Mouse (Mus musculus) limb, embryonic 13.5 days (tissue): ENCODE data around the gene Dnm3. TPM values are rescaled to one million over a fixed set of nuclear protein-coding genes. Genes with fewer than 3 reads are reported as not detected.

ENCODE experiments used
- ATAC-seq: fragments of 200-750 bp; cut with Nextera tagmentation; 2 replicates; pipeline ENCODE4 v1.8.0; 2017; ENCODE audit warnings: low read depth, moderate number of reproducible peaks, moderate TSS enrichment; ENCODE audit not compliant: low FRiP score
- H3K27ac ChIP-seq: fragments of 300-500 bp; sonication (generic); 2 replicates; pipeline ENCODE4 v1.5.1; 2015; ENCODE audit warnings: inconsistent platforms, mild to moderate bottlenecking, moderate library complexity
- H3K27me3 ChIP-seq: fragments of 300-500 bp; sonication (generic); 2 replicates; pipeline ENCODE4 v1.6.1; 2015; ENCODE audit warnings: mild to moderate bottlenecking, inconsistent platforms
- H3K36me3 ChIP-seq: fragments of 300-500 bp; sonication (generic); 2 replicates; pipeline ENCODE4 v1.6.1; 2015; ENCODE audit warnings: inconsistent platforms, mild to moderate bottlenecking, moderate library complexity
- H3K4me1 ChIP-seq: fragments of 300-500 bp; sonication (generic); 2 replicates; pipeline ENCODE4 v1.6.1; 2015; ENCODE audit warnings: inconsistent platforms
- H3K4me2 ChIP-seq: fragments of 300-500 bp; sonication (generic); replicated peaks from 2 replicates; pipeline ENCODE4 v1.6.1; 2015; ENCODE audit warnings: inconsistent platforms, mild to moderate bottlenecking, moderate library complexity
- H3K4me3 ChIP-seq: fragments of 300-500 bp; sonication (generic); 2 replicates; pipeline ENCODE4 v1.5.1; 2015; ENCODE audit warnings: moderate library complexity, mild to moderate bottlenecking, inconsistent platforms
- H3K9ac ChIP-seq: fragments of 300-500 bp; sonication (generic); 2 replicates; pipeline ENCODE4 v1.6.1; 2015; ENCODE audit warnings: mild to moderate bottlenecking, inconsistent platforms
- H3K9me3 ChIP-seq: fragments of 300-500 bp; sonication (generic); 2 replicates; pipeline ENCODE4 v1.6.1; 2016; ENCODE audit warnings: inconsistent platforms
- WGBS: fragments of 180-500 bp; shearing (Covaris S2); methylation state at CpG from one replicate; pipeline ENCODE4 v1.1.7; 2015; 5-methylcytosine and 5-hydroxymethylcytosine counted together
- polyA plus RNA-seq: library from polyadenylated mRNA; unstranded; fragments of >200 nt; fragmentation: Nextera tagmentation; extraction: Ambion mirVana; gene quantifications from 2 replicates; pipeline ENCODE4 v1.2.1, GENCODE M21; 2015

The Dnm3 gene
- polyA plus RNA-seq: 28.0 and 32.3 TPM in 2 replicates

DNA sequence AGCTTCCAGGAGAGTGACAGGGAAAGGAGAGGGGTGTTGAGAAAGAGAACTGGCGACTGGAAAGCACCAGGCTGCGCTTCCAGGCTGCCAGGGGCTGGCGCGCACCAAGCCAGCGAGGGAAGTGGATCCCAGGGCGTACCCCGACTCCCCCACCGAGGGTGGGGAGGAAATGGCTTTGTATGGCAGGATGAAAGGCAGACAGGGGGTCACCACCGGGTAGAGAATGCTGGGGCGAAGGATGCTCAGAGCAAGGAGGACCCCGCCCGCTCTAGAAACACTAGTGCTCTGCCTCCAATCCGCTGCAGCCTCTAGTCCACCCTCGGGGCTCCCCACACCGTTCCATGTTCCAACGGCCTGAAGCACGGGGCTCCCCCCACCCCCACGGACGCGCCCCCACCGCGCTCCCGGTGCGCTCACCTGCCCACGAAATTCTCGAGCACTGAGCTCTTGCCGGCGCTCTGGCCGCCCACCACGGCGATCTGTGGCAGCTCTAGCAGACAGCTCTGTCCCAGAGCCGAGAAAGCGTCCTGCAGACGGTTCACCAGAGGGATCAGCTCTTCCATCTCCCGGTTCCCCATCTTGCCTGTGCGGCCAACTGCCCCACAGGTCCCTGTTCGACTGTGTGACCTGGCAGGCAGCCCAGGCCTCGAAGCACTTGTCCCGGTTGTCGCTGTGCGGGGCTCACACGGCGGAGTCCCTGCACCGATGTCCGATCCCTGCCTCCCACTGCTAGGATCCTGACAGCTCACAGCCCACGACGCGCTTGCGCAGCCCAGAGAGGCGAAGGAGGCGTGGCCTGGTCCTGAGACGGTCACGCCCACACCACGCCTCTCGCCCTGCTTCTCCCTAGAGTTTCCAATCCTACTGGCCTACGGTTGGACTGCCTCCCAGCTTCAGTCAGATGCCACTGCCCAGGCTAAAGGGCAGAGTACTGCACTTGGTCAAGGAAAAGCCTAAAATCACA lies at the start of gene Dnm3:
TSS of gene Dnm3 (minus strand) at position 789 of the 964 bp plus-strand sequence.
- peaks cover 6% of the 10 kb centered on the region; the same call in 1 of the 2 replicates for H3K4me1 ChIP-seq
- peak within 1 kb of the TSS; percentile 96 for H3K4me2 ChIP-seq
- H3K9me3 ChIP-seq: no peaks in the 10 kb centered on the region
- H3K4me3 ChIP-seq: peak within 1 kb of the TSS; percentile 61
- peaks cover 37% of the 10 kb centered on the region for H3K27me3 ChIP-seq
- no peaks in the 10 kb centered on the region for H3K36me3 ChIP-seq
- peak; percentile 96 for ATAC-seq
- H3K27ac ChIP-seq: no peak within 1 kb of the TSS
- H3K9ac ChIP-seq: peak within 1 kb of the TSS; percentile 64
- under 1% methylated on average over 55 of the region's 56 CpGs for WGBS

DNA sequence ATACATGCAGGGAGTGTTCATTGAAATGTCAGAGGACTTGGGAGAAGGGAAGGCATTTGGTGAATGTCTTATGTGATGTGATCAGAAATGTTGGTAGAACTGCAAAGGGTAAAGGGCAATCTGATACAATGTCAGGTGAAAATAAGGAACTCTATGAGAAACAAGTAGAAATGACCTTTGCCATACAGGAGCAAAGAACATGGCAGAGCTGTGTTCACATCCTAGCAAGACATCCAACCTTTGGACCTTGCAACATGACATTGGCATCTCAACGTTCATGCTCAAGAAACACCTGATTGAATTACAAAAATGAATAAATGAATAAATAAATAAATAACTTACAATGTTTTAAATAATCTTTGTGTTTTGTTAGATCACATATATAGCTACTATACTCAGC lies 37.3 kb upstream of the Dnm3 start:
- H3K36me3 ChIP-seq: no peaks in the 10 kb centered on the region
- no peak for ATAC-seq
- H3K27ac ChIP-seq: no peak overlapping the region
- H3K9me3 ChIP-seq: no peaks in the 10 kb centered on the region
- 85% methylated on average over 1 of the region's 1 CpGs for WGBS
- H3K9ac ChIP-seq: no peak overlapping the region
- no peaks in the 10 kb centered on the region for H3K27me3 ChIP-seq
- no peak overlapping the region for H3K4me3 ChIP-seq
- H3K4me1 ChIP-seq: no peaks in the 10 kb centered on the region
- no peak overlapping the region for H3K4me2 ChIP-seq

DNA sequence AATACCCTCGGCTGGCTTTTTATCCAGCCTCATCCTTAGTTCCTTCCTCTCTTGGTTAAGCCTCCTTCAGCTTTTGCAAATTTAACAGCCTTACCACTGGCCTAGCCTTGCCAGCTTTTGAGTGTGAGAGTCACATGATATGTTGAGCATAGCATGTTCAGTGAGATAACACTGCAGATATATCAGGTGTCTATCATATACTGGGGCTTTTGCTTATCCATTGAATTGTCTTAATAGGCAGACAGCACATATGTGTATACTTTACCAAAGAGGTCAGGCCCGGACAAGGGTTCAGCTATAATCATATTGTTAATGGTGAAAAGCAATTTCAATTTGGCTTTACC lies 32.2 kb upstream of the Dnm3 start:
- Histone ChIP-seq H3K27me3 (no peaks in the 10 kb centered on the region), H3K9me3 (no peaks in the 10 kb centered on the region), H3K9ac (no peak overlapping the region), H3K36me3 (no peaks in the 10 kb centered on the region), H3K4me2 (no peak overlapping the region), H3K4me1 (no peaks in the 10 kb centered on the region), H3K4me3 (no peak overlapping the region), H3K27ac (no peak overlapping the region)
- WGBS: 81% methylated on average over 2 of the region's 2 CpGs
- no peak for ATAC-seq

DNA sequence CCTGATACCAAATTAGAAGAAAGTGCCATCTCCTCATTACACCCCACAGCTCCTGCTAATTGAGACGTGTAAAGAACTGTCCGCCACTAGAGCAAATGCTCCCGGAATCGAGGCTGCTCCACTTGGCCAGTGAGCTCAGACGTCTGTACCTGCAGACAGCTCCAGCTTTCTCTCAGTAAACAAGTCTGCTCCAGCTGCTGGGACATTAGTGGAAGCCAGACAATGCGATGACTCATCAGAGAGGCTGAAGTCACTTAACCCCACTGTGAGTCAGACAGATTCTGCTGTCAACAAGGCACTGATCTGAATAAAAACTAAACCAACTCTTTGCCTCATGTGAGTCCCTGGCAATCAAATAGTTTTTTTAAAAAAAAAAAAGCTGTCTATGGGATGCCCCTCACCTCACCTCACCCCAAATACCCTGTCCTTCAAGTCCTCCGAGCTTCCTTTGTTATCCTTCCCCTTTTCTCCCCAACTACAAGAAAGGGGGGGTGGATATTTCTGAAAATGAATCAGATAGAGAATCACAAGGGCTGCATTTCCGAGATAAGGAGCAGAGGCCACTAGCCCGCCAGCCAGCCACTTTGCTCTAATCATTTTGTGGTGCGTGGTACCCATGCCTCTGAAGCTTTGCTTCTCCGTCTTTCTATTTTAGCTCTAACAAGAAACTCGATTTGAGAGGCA lies 31.6 kb upstream of the Dnm3 start:
- no peak for ATAC-seq
- WGBS: 59% methylated on average over 12 of the region's 12 CpGs
- no peak overlapping the region for H3K4me2 ChIP-seq

DNA sequence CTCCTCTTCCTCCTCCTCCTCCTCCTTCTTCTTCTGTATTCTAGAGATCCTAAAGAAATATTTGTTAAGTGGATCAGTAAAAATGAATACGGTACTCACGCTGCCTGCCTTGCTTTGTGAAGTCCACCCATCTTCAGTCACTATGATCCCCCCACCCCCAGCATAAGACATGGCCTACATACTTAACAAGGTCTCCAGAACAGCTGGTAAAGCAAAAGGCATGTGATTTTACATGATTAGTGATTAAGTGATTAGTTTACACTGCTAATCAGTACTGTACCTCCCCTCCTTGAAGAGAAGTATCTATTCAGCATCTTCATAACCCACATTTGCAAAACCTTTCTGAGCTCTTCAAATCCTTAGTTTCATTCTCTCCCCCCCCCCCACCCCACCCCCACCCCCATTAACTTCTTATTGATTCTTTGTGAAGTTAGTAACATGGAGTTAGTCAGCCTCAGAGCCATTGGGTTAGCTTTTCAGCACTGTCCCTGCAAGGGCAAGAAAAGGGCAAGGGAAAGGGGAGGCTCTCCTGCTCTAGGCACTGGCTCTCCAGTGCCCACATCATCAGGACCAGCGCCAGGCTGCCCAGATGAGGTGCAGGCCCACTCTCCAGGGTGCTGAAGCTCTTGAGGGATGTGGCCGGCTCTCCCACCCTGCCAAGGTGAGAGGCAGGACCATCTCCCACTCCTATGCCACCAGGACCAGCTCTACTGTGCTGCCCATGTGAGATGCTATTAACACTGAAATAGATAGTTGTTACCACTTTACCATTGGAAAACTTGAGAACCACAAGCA lies 30.6 kb upstream of the Dnm3 start:
- Histone ChIP-seq H3K4me3 (no peak overlapping the region), H3K36me3 (no peaks in the 10 kb centered on the region), H3K27ac (no peak overlapping the region), H3K27me3 (no peaks in the 10 kb centered on the region), H3K4me1 (no peaks in the 10 kb centered on the region), H3K9me3 (no peaks in the 10 kb centered on the region), H3K4me2 (no peak overlapping the region), H3K9ac (no peak overlapping the region)
- ATAC-seq: no peak
- 72% methylated on average over 4 of the region's 4 CpGs for WGBS

More for the DNA sequence above, 31.6 kb upstream of the Dnm3 start:
- no peaks in the 10 kb centered on the region for H3K4me1 ChIP-seq
- no peak overlapping the region for H3K27ac ChIP-seq
- no peaks in the 10 kb centered on the region for H3K36me3 ChIP-seq
- no peaks in the 10 kb centered on the region for H3K27me3 ChIP-seq
- H3K4me3 ChIP-seq: no peak overlapping the region
- H3K9ac ChIP-seq: no peak overlapping the region
- no peaks in the 10 kb centered on the region for H3K9me3 ChIP-seq

DNA sequence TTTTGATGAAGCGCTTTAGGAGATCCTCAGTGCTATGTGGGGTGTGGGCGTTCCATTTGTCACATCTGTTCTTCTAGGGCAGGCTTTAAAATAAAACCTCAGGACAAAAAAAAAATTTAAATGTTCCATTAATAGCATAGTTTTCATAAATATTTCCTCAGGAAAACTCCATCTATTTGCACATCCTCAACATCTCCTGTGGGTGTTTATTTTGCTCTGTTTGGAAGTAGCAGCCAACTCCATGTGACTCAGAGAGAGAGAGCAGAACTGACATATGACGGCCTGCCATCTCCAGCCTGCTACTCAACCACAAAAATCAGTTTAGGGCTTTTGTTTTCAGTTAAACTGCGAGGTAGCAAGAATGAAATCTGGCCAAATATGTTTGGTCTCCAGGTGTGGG lies 28.7 kb upstream of the Dnm3 start:
- WGBS: 85% methylated on average over 4 of the region's 4 CpGs

DNA sequence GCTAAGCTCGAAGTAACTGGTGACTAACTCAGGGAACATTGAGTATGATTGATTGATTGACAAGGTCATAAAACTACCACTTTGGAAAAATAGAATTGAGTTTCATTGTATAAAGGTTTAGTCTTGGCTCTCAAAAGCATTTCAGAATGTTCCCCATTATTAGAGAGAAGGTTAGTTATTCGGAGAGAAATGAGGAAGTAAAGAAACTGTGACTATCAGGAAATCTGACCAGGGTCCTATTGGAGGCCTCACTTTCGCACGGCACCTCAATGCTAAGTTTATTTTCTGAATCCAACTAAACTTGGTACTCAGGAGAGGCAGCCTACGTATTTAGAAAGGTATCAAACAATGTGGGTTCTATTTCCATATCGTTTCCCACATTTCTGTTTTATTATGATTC lies 27.8 kb upstream of the Dnm3 start:
- Histone ChIP-seq H3K4me2 (no peak overlapping the region), H3K4me3 (no peak overlapping the region), H3K36me3 (no peaks in the 10 kb centered on the region), H3K27ac (no peak overlapping the region), H3K27me3 (no peaks in the 10 kb centered on the region), H3K9me3 (no peaks in the 10 kb centered on the region), H3K4me1 (no peaks in the 10 kb centered on the region), H3K9ac (no peak overlapping the region)
- ATAC-seq: no peak
- WGBS: 81% methylated on average over 6 of the region's 6 CpGs

More for the DNA sequence above, 28.7 kb upstream of the Dnm3 start:
- Histone ChIP-seq H3K9ac (no peak overlapping the region), H3K4me3 (no peak overlapping the region), H3K27ac (no peak overlapping the region), H3K4me1 (no peaks in the 10 kb centered on the region), H3K36me3 (no peaks in the 10 kb centered on the region), H3K27me3 (no peaks in the 10 kb centered on the region), H3K9me3 (no peaks in the 10 kb centered on the region), H3K4me2 (no peak overlapping the region)
- no peak for ATAC-seq

DNA sequence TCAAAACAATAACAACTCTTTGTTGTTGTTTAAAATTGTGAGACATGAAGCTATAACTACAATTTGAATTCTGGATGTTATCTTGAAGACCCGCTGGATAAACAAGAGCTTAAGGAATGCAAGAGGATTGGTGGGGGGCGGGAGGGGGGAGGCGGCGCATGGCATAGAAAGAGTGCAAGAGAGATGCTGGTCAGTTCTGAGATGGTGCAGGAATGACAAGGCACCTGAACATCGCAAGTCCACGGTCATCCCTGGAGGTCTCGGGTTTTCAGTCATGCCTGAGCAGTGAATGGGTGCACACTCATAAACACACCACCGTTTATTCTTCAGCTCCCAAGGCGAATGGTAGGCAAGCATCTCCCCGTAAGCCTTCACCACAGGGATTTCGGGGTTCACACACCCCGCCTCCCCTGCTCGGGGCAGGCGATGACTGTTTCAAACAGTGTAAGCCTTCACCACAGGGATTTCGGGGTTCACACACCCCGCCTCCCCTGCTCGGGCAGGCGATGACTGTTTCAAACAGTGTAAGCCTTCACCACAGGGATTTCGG lies 1.2 kb downstream of the Dnm3 start:
- H3K27me3 ChIP-seq: peaks cover 37% of the 10 kb centered on the region
- H3K36me3 ChIP-seq: no peaks in the 10 kb centered on the region
- peak overlapping the region; percentile 96 for H3K4me2 ChIP-seq
- H3K4me3 ChIP-seq: peak overlapping the region; percentile 61
- 2% methylated on average over 19 of the region's 19 CpGs for WGBS
- H3K4me1 ChIP-seq: peaks cover 6% of the 10 kb centered on the region; the same call in 1 of the 2 replicates
- ATAC-seq: 0 out of 2 replicates have a peak, but pooled peaks have one; percentile 16
- no peak overlapping the region for H3K27ac ChIP-seq
- H3K9ac ChIP-seq: peak overlapping the region; percentile 64
- no peaks in the 10 kb centered on the region for H3K9me3 ChIP-seq

DNA sequence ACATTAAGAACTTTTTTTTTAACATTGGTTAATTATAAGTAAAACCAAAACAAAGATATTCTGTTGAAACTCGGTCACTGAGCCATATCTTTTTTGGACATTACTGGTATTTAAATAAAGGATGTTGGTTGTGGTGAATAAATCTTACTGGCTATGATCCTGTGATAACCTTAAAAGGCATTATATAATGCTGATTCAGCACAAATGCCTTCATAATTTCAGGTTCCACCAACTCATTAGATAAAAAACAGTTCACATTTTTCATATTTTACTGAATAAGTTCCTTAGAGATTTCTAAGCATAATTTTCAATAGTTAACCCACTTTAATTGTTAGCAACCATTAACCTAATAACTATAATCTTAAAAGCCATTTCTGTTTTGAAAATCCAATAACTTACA lies 4.9 kb downstream of the Dnm3 start:
- H3K4me1 ChIP-seq: peaks cover 6% of the 10 kb centered on the region; the same call in 1 of the 2 replicates
- no peaks in the 10 kb centered on the region for H3K9me3 ChIP-seq
- H3K36me3 ChIP-seq: no peaks in the 10 kb centered on the region
- ATAC-seq: no peak
- H3K9ac ChIP-seq: no peak overlapping the region
- H3K4me2 ChIP-seq: no peak overlapping the region
- H3K27me3 ChIP-seq: peaks cover 28% of the 10 kb centered on the region
- WGBS: 74% methylated on average over 1 of the region's 1 CpGs
- no peak overlapping the region for H3K4me3 ChIP-seq
- no peak overlapping the region for H3K27ac ChIP-seq

DNA sequence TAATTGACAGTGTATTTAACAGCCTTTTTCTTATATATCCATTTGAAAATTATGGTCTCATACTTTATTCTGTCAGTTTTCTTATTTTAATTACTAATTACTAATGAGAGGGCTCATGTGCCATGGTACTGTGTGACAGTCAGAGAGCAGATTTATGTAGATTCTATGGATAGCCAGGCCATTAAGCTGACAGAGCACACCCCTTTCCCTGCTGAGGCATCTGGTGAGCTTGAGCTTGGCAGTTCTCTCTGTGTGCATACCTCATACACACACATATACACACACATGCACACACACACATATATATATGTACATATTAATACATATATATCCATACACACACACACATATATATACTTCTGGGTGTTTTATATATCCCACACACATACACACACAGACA lies 6.7 kb downstream of the Dnm3 start:
- no peak for ATAC-seq
- H3K4me2 ChIP-seq: no peak overlapping the region

DNA sequence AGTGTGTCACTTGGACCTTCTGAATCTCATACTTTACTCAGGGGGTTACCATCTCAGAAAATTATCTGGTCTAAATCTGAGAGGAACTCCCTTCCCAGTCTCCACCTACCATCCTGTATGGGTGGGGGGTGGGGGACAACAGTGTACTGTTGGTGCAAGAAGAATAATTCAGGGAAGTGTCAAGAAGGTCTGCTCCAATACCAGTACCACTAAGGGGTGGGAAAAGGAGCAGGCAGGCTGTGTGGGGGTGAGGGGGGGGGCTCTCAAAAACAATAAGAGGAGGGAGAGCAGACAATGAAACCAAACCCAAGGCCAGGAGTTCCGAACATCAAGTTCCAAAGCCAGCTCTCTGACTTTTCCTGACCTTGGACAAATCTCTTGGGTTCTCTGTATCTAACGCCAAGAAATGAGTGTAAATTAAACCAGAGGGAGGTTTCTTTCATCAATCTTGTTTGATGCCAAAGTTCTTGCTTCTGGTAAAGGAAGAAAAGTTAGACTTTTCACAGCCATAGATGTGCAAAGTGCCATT lies 8.0 kb downstream of the Dnm3 start:
- no peaks in the 10 kb centered on the region for H3K9me3 ChIP-seq
- H3K4me3 ChIP-seq: no peak overlapping the region
- no peak for ATAC-seq
- WGBS: 71% methylated on average over 2 of the region's 2 CpGs
- no peak overlapping the region for H3K4me2 ChIP-seq
- no peak overlapping the region for H3K9ac ChIP-seq
- peaks cover 6% of the 10 kb centered on the region for H3K27me3 ChIP-seq
- no peak overlapping the region for H3K27ac ChIP-seq
- H3K36me3 ChIP-seq: no peaks in the 10 kb centered on the region
- H3K4me1 ChIP-seq: no peaks in the 10 kb centered on the region

More for the DNA sequence above, 6.7 kb downstream of the Dnm3 start:
- peaks cover 15% of the 10 kb centered on the region for H3K27me3 ChIP-seq
- no peaks in the 10 kb centered on the region for H3K9me3 ChIP-seq
- H3K4me1 ChIP-seq: no peaks in the 10 kb centered on the region
- H3K4me3 ChIP-seq: no peak overlapping the region
- no peak overlapping the region for H3K27ac ChIP-seq
- no peaks in the 10 kb centered on the region for H3K36me3 ChIP-seq
- no peak overlapping the region for H3K9ac ChIP-seq
